In the genomic region with DNA sequence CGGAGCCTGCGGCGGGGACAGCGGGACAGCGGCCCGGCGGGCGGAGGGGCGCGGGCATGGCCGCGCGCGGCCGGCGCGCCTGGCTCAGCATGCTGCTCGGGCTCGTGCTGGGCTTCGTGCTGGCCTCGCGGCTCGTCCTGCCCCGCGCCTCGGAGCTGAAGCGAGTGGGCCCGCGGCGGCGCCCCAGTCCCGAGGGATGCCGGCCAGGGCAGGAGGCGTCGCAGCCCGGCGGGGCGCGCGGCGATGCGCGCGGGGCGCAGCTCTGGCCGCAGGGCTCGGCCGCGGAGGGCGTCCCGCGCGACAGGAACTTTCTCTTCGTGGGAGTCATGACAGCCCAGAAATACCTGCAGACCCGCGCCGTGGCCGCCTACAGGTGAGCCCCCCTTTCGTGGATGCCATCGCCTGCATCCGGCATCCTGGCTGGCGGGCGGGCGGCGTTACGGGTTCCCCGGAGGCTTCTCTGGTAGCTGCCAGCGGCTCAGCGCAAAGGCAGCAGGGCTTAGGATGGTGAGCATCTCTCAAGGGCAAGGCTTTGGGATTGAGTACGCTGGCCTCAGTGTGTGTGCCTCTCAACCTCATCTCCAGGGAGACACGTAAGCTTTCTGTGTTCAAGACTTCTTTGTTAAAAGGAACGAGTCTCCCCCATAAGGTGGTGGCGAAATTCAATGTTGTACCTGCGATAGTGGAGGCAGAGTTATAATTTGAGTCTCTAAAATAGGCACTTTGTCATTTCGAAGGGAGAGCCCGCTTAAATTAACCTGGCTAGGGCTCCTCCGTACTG, we compare ENCODE assay signal across 8 mouse cellular contexts. TPM values are rescaled to one million over a fixed set of nuclear protein-coding genes. Genes with fewer than 3 reads are reported as not detected.
DNase-seq lines count a peak whose midpoint lies in the region; ATAC-seq and TF ChIP-seq lines count a peak whose summit lies in the region.

No protein-coding gene starts in this region.

- peak overlapping the region; percentile 97 for H3K9ac ChIP-seq in embryonic facial prominence, embryonic 12.5 days
- H3K9ac ChIP-seq in liver, embryonic 11.5 days (ENCODE audit: low read depth, low read length), result peak overlapping the region; percentile 96
- peak overlapping the region; percentile 81 for H3K9ac ChIP-seq in neural tube, embryonic 13.5 days

- TF ChIP-seq POLR2A in kidney, adult 2 months (IDR thresholded peaks at IDR 0.05; ENCODE audit: low read depth, low read length), result no peak

- no peaks in the 10 kb centered on the region for H3K36me3 ChIP-seq in kidney, adult 2 months (ENCODE audit: control insufficient read depth, insufficient read depth, low read length)
- H3K36me3 ChIP-seq in embryonic facial prominence, embryonic 12.5 days, result peaks cover 4% of the 10 kb centered on the region
- peaks cover 3% of the 10 kb centered on the region; the same call in 1 of the 2 replicates for H3K36me3 ChIP-seq in liver, embryonic 11.5 days (ENCODE audit: control insufficient read depth, insufficient read depth, low read length)
- no peaks in the 10 kb centered on the region for H3K36me3 ChIP-seq in neural tube, embryonic 13.5 days

- 6% methylated on average over 77 of the region's 77 CpGs for WGBS in kidney, adult 2 months
- under 1% methylated on average over 49 of the region's 77 CpGs for WGBS in embryonic facial prominence, embryonic 12.5 days
- under 1% methylated on average over 55 of the region's 77 CpGs for WGBS in liver, embryonic 11.5 days
- under 1% methylated on average over 66 of the region's 77 CpGs for WGBS in neural tube, embryonic 13.5 days

- peaks cover 16% of the 10 kb centered on the region; the same call in 1 of the 2 replicates for H3K4me1 ChIP-seq in kidney, adult 2 months (ENCODE audit: control insufficient read depth, insufficient read depth, low read length)
- H3K4me1 ChIP-seq in embryonic facial prominence, embryonic 12.5 days, result peaks cover 22% of the 10 kb centered on the region
- H3K4me1 ChIP-seq in liver, embryonic 11.5 days (replicated peaks; ENCODE audit: control insufficient read depth, insufficient read depth, low read length), result peaks cover 32% of the 10 kb centered on the region
- H3K4me1 ChIP-seq in neural tube, embryonic 13.5 days (replicated peaks), result peaks cover 47% of the 10 kb centered on the region

- no peak overlapping the region for H3K27ac ChIP-seq in kidney, adult 2 months (ENCODE audit: insufficient read depth, low read depth, low read length)
- H3K27ac ChIP-seq in embryonic facial prominence, embryonic 12.5 days, result peak overlapping the region; percentile 93
- H3K27ac ChIP-seq in liver, embryonic 11.5 days (ENCODE audit: low read depth, low read length), result peak overlapping the region; percentile 88
- peak overlapping the region; percentile 96 for H3K27ac ChIP-seq in neural tube, embryonic 13.5 days (replicated peaks)

- H3K27me3 ChIP-seq in kidney, adult 2 months (replicated peaks; ENCODE audit: control insufficient read depth, insufficient read depth, low read length), result no peaks in the 10 kb centered on the region
- no peaks in the 10 kb centered on the region for H3K27me3 ChIP-seq in embryonic facial prominence, embryonic 12.5 days
- H3K27me3 ChIP-seq in liver, embryonic 11.5 days (replicated peaks; ENCODE audit: control insufficient read depth, insufficient read depth, low read length), result no peaks in the 10 kb centered on the region
- 0 out of 2 replicates have a peak, but pooled peaks cover 2% of the 10 kb centered on the region for H3K27me3 ChIP-seq in neural tube, embryonic 13.5 days

- H3K9me3 ChIP-seq in embryonic facial prominence, embryonic 12.5 days, result no peaks in the 10 kb centered on the region
- H3K9me3 ChIP-seq in liver, embryonic 11.5 days (ENCODE audit: control insufficient read depth, low read length), result no peaks in the 10 kb centered on the region
- no peaks in the 10 kb centered on the region for H3K9me3 ChIP-seq in neural tube, embryonic 13.5 days

- TF ChIP-seq CTCF in kidney, adult 2 months (conservative IDR thresholded peaks at IDR 0.05; ENCODE audit: insufficient read depth, insufficient read length, low read depth, low read length), result no peak

- DNase-seq in kidney, adult 2 months, result no peak
- no peak for DNase-seq in kidney, adult 9 months
- peak; percentile 28 to 49 for DNase-seq in adrenal gland, adult 18-20 months (ENCODE audit: low spot score in 2 of 2)
- DNase-seq in heart, postnatal 4 days, result peak; percentile 53
- peak; percentile 72 for DNase-seq in liver, embryonic 11.5 days (ENCODE audit: low spot score)
- DNase-seq in thymus, adult 18-20 months, result peak; percentile 37 to 44

- ATAC-seq in embryonic facial prominence, embryonic 12.5 days (ENCODE audit: insufficient number of reproducible peaks, insufficient read depth, low FRiP score, low TSS enrichment), result peak; percentile 13; the same call in 1 of the 2 replicates
- ATAC-seq in liver, embryonic 11.5 days (replicated peaks; ENCODE audit: low FRiP score), result peak; percentile 4; the same call in 1 of the 2 replicates
- peak; percentile 49 for ATAC-seq in neural tube, embryonic 13.5 days (ENCODE audit: low read depth)

- H3K4me2 ChIP-seq in embryonic facial prominence, embryonic 12.5 days (replicated peaks), result peak overlapping the region; percentile 69
- H3K4me2 ChIP-seq in liver, embryonic 11.5 days, result peak overlapping the region; percentile 93
- H3K4me2 ChIP-seq in neural tube, embryonic 13.5 days, result peak overlapping the region; percentile 68

- peak overlapping the region; percentile 81 for H3K4me3 ChIP-seq in kidney, adult 2 months (ENCODE audit: insufficient read depth, low read depth, low read length)
- H3K4me3 ChIP-seq in embryonic facial prominence, embryonic 12.5 days, result peak overlapping the region; percentile 97
- H3K4me3 ChIP-seq in liver, embryonic 11.5 days (ENCODE audit: low read depth, low read length), result peak overlapping the region; percentile 86
- H3K4me3 ChIP-seq in neural tube, embryonic 13.5 days, result peak overlapping the region; percentile 72

RNA-seq across cellular contexts. Expression of gene Chsy1, which starts 0.7 kb away (rescaled TPM):
- polyA plus RNA-seq in kidney, adult 2 months (2012; rRNA removed), result 5.4 and 6.4 TPM in 2 replicates
- 10 to 100 TPM; 15.1 to 17.4 TPM for total RNA-seq in adrenal gland, adult 18-20 months (2021)
- polyA plus RNA-seq in embryonic facial prominence, embryonic 12.5 days (2016; fragmentation: Nextera tagmentation; extraction: Ambion mirVana), result 20.7 and 21.2 TPM in 2 replicates
- total RNA-seq in heart, postnatal 4 days (2021), result 10 to 100 TPM; 51.4 to 52.3 TPM
- polyA plus RNA-seq in liver, embryonic 11.5 days (2014; fragmentation: Nextera tagmentation; extraction: Ambion mirVana), result 22.4 and 23.1 TPM in 2 replicates
- 11.5 and 13.3 TPM in 2 replicates for polyA plus RNA-seq in neural tube, embryonic 13.5 days (2015; fragmentation: Nextera tagmentation; extraction: Ambion mirVana)

RNA-seq across cellular contexts. Expression of gene Selenos, which starts 30.6 kb away (rescaled TPM):
- 77.2 and 84.6 TPM in 2 replicates for polyA plus RNA-seq in kidney, adult 2 months (2012; rRNA removed)
- total RNA-seq in adrenal gland, adult 18-20 months (2021), result 100 to 1,000 TPM in 1 of 2 experiments, 10 to 100 TPM in 1; 79.4 to 118 TPM
- polyA plus RNA-seq in embryonic facial prominence, embryonic 12.5 days (2016; fragmentation: Nextera tagmentation; extraction: Ambion mirVana), result 93.2 and 94.7 TPM in 2 replicates
- 10 to 100 TPM; 33.9 to 36.5 TPM for total RNA-seq in heart, postnatal 4 days (2021)
- 103 and 110 TPM in 2 replicates for polyA plus RNA-seq in liver, embryonic 11.5 days (2014; fragmentation: Nextera tagmentation; extraction: Ambion mirVana)
- 97.2 and 105 TPM in 2 replicates for polyA plus RNA-seq in neural tube, embryonic 13.5 days (2015; fragmentation: Nextera tagmentation; extraction: Ambion mirVana)

RNA-seq across cellular contexts. Expression of gene Snrpa1, which starts 51.2 kb away (rescaled TPM):
- 7.6 and 10.9 TPM in 2 replicates for polyA plus RNA-seq in kidney, adult 2 months (2012; rRNA removed)
- 10 to 100 TPM; 33.8 to 37.2 TPM for total RNA-seq in adrenal gland, adult 18-20 months (2021)
- 213 and 216 TPM in 2 replicates for polyA plus RNA-seq in embryonic facial prominence, embryonic 12.5 days (2016; fragmentation: Nextera tagmentation; extraction: Ambion mirVana)
- 10 to 100 TPM; 40.1 to 42.7 TPM for total RNA-seq in heart, postnatal 4 days (2021)
- polyA plus RNA-seq in liver, embryonic 11.5 days (2014; fragmentation: Nextera tagmentation; extraction: Ambion mirVana), result 237 and 251 TPM in 2 replicates
- 128 and 129 TPM in 2 replicates for polyA plus RNA-seq in neural tube, embryonic 13.5 days (2015; fragmentation: Nextera tagmentation; extraction: Ambion mirVana)

Comparison
In these comparisons a context has a peak if more than half of its experiments do, and no peak if none do; other contexts are left out.
1. DNase-seq: peak in adrenal gland, adult 18-20 months (2 of 2), heart, postnatal 4 days (single experiment), liver, embryonic 11.5 days (single experiment) and thymus, adult 18-20 months (2 of 2); none in kidney, adult 2 months (single experiment) and kidney, adult 9 months (single experiment).
2. RNA of gene Snrpa1, which starts 51.2 kb away (polyA plus RNA-seq): 237 to 251 TPM in liver, embryonic 11.5 days, 213 to 216 TPM in embryonic facial prominence, embryonic 12.5 days and 128 to 129 TPM in neural tube, embryonic 13.5 days; 7.6 to 10.9 TPM in kidney, adult 2 months; every median in the first group is over 10 times any median in the second.
3. Peak in every context shown above with its lines, with median percentiles within 50 percentile points of each other: H3K4me3 ChIP-seq, ATAC-seq, H3K4me2 ChIP-seq and H3K9ac ChIP-seq.